14 mouse cellular contexts compared by ENCODE assay signal in genomic region chr5:132290606-132291535, GRCm38 (mm10).
DNase-seq lines count a peak whose midpoint lies in the region; ATAC-seq lines count a peak whose summit lies in the region.
"Had no signal": no experiment of that assay in that cellular context is flagged by ENCODE, and none has a peak within 500 bp of the region (broad histone marks: within the 10 kb centered on the region; RNA-seq: fewer than 3 reads in every experiment).

No protein-coding gene starts in this region.

- H3K4me3 ChIP-seq in embryonic facial prominence, embryonic 14.5 days (ENCODE audit: low read depth, low read length) = no peak overlapping the region
- no peak overlapping the region; the same call in 1 of the 2 replicates for H3K4me3 ChIP-seq in hindbrain, embryonic 10.5 days
- H3K4me3 ChIP-seq in midbrain, embryonic 12.5 days = no peak overlapping the region
- H3K4me3 ChIP-seq: heart, embryonic 15.5 days; intestine, embryonic 15.5 days had no signal

- H3K4me2 ChIP-seq in embryonic facial prominence, embryonic 14.5 days (ENCODE audit: low read depth, low read length) = no peak overlapping the region
- H3K4me2 ChIP-seq in midbrain, embryonic 12.5 days (replicated peaks) = peak overlapping the region; percentile 42
- H3K4me2 ChIP-seq: heart, embryonic 15.5 days; intestine, embryonic 15.5 days had no signal

- DNase-seq in NIH3T3 (ENCODE audit: low read depth) = peak; percentile 22
- DNase-seq in embryonic facial prominence, embryonic 14.5 days (ENCODE audit: low spot score) = peak; percentile 80
- DNase-seq in hindbrain, embryonic 10.5 days (ENCODE audit: low spot score) = no peak
- no peak for DNase-seq in gastrocnemius, postnatal 25 days
- no peak for DNase-seq in cerebellum, postnatal 14 days
- DNase-seq in spleen, adult 18-20 months = no peak
- DNase-seq: cerebellum, adult 9-11 months; kidney, postnatal 25 days; liver had no signal

- 32% methylated on average over 13 of the region's 13 CpGs for WGBS in embryonic facial prominence, embryonic 14.5 days
- WGBS in hindbrain, embryonic 10.5 days = 45% methylated on average over 13 of the region's 13 CpGs
- WGBS in midbrain, embryonic 12.5 days = 28% methylated on average over 13 of the region's 13 CpGs

- ATAC-seq in embryonic facial prominence, embryonic 14.5 days (ENCODE audit: low read depth) = peak; percentile 75
- ATAC-seq in midbrain, embryonic 12.5 days (ENCODE audit: low FRiP score, low read depth) = peak; percentile 82; the same call in 1 of the 2 replicates
- ATAC-seq in erythroblast, adult 5-6 weeks (replicated peaks; ENCODE audit: low FRiP score, poor library complexity, severe bottlenecking) = no peak
- ATAC-seq: CD4-positive, CD25-positive, alpha-beta regulatory T cell, adult 4 months; intestine, embryonic 15.5 days had no signal

- no peak overlapping the region for H3K9ac ChIP-seq in embryonic facial prominence, embryonic 14.5 days (ENCODE audit: low read depth, low read length)
- H3K9ac ChIP-seq in midbrain, embryonic 12.5 days (replicated peaks) = no peak overlapping the region; the same call in 1 of the 2 replicates
- H3K9ac ChIP-seq: heart, embryonic 15.5 days; intestine, embryonic 15.5 days had no signal

- H3K36me3 ChIP-seq in embryonic facial prominence, embryonic 14.5 days (ENCODE audit: control insufficient read depth, insufficient read depth, low read length) = no peaks in the 10 kb centered on the region
- no peaks in the 10 kb centered on the region for H3K36me3 ChIP-seq in hindbrain, embryonic 10.5 days
- no peaks in the 10 kb centered on the region for H3K36me3 ChIP-seq in midbrain, embryonic 12.5 days
- H3K36me3 ChIP-seq: heart, embryonic 15.5 days; intestine, embryonic 15.5 days had no signal

- no peaks in the 10 kb centered on the region for H3K27me3 ChIP-seq in embryonic facial prominence, embryonic 14.5 days (replicated peaks; ENCODE audit: control insufficient read depth, insufficient read depth, low read length)
- H3K27me3 ChIP-seq in hindbrain, embryonic 10.5 days (ENCODE audit: insufficient read depth, poor library complexity, severe bottlenecking) = no peaks in the 10 kb centered on the region
- no peaks in the 10 kb centered on the region for H3K27me3 ChIP-seq in midbrain, embryonic 12.5 days
- H3K27me3 ChIP-seq: heart, embryonic 15.5 days; intestine, embryonic 15.5 days had no signal

- H3K27ac ChIP-seq in embryonic facial prominence, embryonic 14.5 days (replicated peaks; ENCODE audit: low read depth, low read length) = no peak overlapping the region
- H3K27ac ChIP-seq in hindbrain, embryonic 10.5 days = peak overlapping the region; percentile 74
- peak overlapping the region; percentile 54 for H3K27ac ChIP-seq in midbrain, embryonic 12.5 days (replicated peaks)
- H3K27ac ChIP-seq: heart, embryonic 15.5 days; intestine, embryonic 15.5 days had no signal

- H3K9me3 ChIP-seq in embryonic facial prominence, embryonic 14.5 days (ENCODE audit: control insufficient read depth, low read length) = no peaks in the 10 kb centered on the region
- no peaks in the 10 kb centered on the region for H3K9me3 ChIP-seq in hindbrain, embryonic 10.5 days
- H3K9me3 ChIP-seq in midbrain, embryonic 12.5 days = no peaks in the 10 kb centered on the region
- H3K9me3 ChIP-seq: heart, embryonic 15.5 days; intestine, embryonic 15.5 days had no signal

- H3K4me1 ChIP-seq in embryonic facial prominence, embryonic 14.5 days (ENCODE audit: control insufficient read depth, insufficient read depth, low read length) = peaks cover 19% of the 10 kb centered on the region
- peaks cover 51% of the 10 kb centered on the region for H3K4me1 ChIP-seq in hindbrain, embryonic 10.5 days (replicated peaks)
- H3K4me1 ChIP-seq in midbrain, embryonic 12.5 days = peaks cover 55% of the 10 kb centered on the region
- H3K4me1 ChIP-seq: intestine, embryonic 15.5 days had no signal

Comparison
In these comparisons a context has a peak if more than half of its experiments do, and no peak if none do; other contexts are left out.
1. DNase-seq: peak in NIH3T3 (single experiment) and embryonic facial prominence, embryonic 14.5 days (single experiment); none in hindbrain, embryonic 10.5 days (single experiment), gastrocnemius, postnatal 25 days (single experiment), cerebellum, postnatal 14 days (0 of 2) and spleen, adult 18-20 months (0 of 2).